Mouse (Mus musculus): ENCODE measurements around the gene Pibf1. TPM values are rescaled to one million over a fixed set of nuclear protein-coding genes. Genes with fewer than 3 reads are reported as not detected.

Pibf1 gene
- total and polyA plus RNA-seq, 2 experiments from 2014 or later = 4.7 to 10.5 TPM

- Histone ChIP-seq H3K4me1 (ENCODE audit: control insufficient read depth, insufficient read depth) (no peaks in the 10 kb centered on the region), H3K4me3 (ENCODE audit: low read depth, low read length) (no peak overlapping the region), H3K4me2 (ENCODE audit: low read depth, low read length) (no peak overlapping the region), H3K9me3 (replicated peaks; ENCODE audit: control insufficient read depth, low read length) (no peaks in the 10 kb centered on the region), H3K27me3 (ENCODE audit: control insufficient read depth, insufficient read depth, low read length) (no peaks in the 10 kb centered on the region), H3K36me3 (replicated peaks; ENCODE audit: control insufficient read depth, insufficient read depth, low read length) (peaks cover 14% of the 10 kb centered on the region; the same call in 1 of the 2 replicates), H3K9ac (replicated peaks; ENCODE audit: low read depth, low read length) (no peak overlapping the region), H3K27ac (ENCODE audit: low read depth) (no peak overlapping the region)
- 84% methylated on average over 4 of the region's 4 CpGs for WGBS
- ATAC-seq (ENCODE audit: insufficient read depth, low read depth) = no peak
- DNase-seq (ENCODE audit: low spot score) = no peak
- TF ChIP-seq EP300 (IDR thresholded peaks at IDR 0.05; ENCODE audit: low read depth) = no peak
- no peak for TF ChIP-seq CTCF (IDR thresholded peaks at IDR 0.05; ENCODE audit: low read depth)
Observed at GRCm38 (mm10) chr14:99126713-99127112, 27.5 kb downstream of the Pibf1 start.

- Histone ChIP-seq H3K9me3 (replicated peaks; ENCODE audit: control insufficient read depth, low read length) (no peaks in the 10 kb centered on the region), H3K4me3 (ENCODE audit: low read depth, low read length) (no peak overlapping the region), H3K27me3 (ENCODE audit: control insufficient read depth, insufficient read depth, low read length) (no peaks in the 10 kb centered on the region), H3K4me1 (ENCODE audit: control insufficient read depth, insufficient read depth) (no peaks in the 10 kb centered on the region), H3K27ac (ENCODE audit: low read depth) (no peak overlapping the region), H3K36me3 (replicated peaks; ENCODE audit: control insufficient read depth, insufficient read depth, low read length) (peaks cover 9% of the 10 kb centered on the region; the same call in 1 of the 2 replicates), H3K4me2 (ENCODE audit: low read depth, low read length) (no peak overlapping the region), H3K9ac (replicated peaks; ENCODE audit: low read depth, low read length) (no peak overlapping the region)
- no peak for ATAC-seq (ENCODE audit: insufficient read depth, low read depth)
- DNase-seq (ENCODE audit: low spot score) = no peak
- 48% methylated on average over 1 of the region's 1 CpGs for WGBS
- TF ChIP-seq EP300 (IDR thresholded peaks at IDR 0.05; ENCODE audit: low read depth) (no peak), CTCF (IDR thresholded peaks at IDR 0.05; ENCODE audit: low read depth) (no peak)
Observed at GRCm38 (mm10) chr14:99127509-99127908, 28.3 kb downstream of the Pibf1 start.

GRCm38 (mm10) chr14:99129050-99129449 is 29.8 kb downstream of the Pibf1 start:
- Histone ChIP-seq H3K27me3 (ENCODE audit: control insufficient read depth, insufficient read depth, low read length) (no peaks in the 10 kb centered on the region), H3K9ac (replicated peaks; ENCODE audit: low read depth, low read length) (no peak overlapping the region), H3K4me2 (ENCODE audit: low read depth, low read length) (no peak overlapping the region), H3K36me3 (replicated peaks; ENCODE audit: control insufficient read depth, insufficient read depth, low read length) (peaks cover 5% of the 10 kb centered on the region; the same call in 1 of the 2 replicates), H3K4me1 (ENCODE audit: control insufficient read depth, insufficient read depth) (no peaks in the 10 kb centered on the region), H3K9me3 (replicated peaks; ENCODE audit: control insufficient read depth, low read length) (no peaks in the 10 kb centered on the region), H3K27ac (ENCODE audit: low read depth) (no peak overlapping the region), H3K4me3 (ENCODE audit: low read depth, low read length) (no peak overlapping the region)
- TF ChIP-seq EP300 (IDR thresholded peaks at IDR 0.05; ENCODE audit: low read depth) = no peak
- TF ChIP-seq CTCF (IDR thresholded peaks at IDR 0.05; ENCODE audit: low read depth) = no peak
- DNase-seq (ENCODE audit: low spot score) (no peak), ATAC-seq (ENCODE audit: insufficient read depth, low read depth) (no peak)
- 87% methylated on average over 2 of the region's 2 CpGs for WGBS

GRCm38 (mm10) chr14:99134048-99134447 is 34.8 kb downstream of the Pibf1 start:
- no peak overlapping the region for H3K4me2 ChIP-seq (ENCODE audit: low read depth, low read length)
- H3K9me3 ChIP-seq (replicated peaks; ENCODE audit: control insufficient read depth, low read length) = no peaks in the 10 kb centered on the region
- no peak overlapping the region for H3K9ac ChIP-seq (replicated peaks; ENCODE audit: low read depth, low read length)
- no peaks in the 10 kb centered on the region for H3K27me3 ChIP-seq (ENCODE audit: control insufficient read depth, insufficient read depth, low read length)
- no peak overlapping the region for H3K27ac ChIP-seq (ENCODE audit: low read depth)
- TF ChIP-seq EP300 (IDR thresholded peaks at IDR 0.05; ENCODE audit: low read depth) (no peak), CTCF (IDR thresholded peaks at IDR 0.05; ENCODE audit: low read depth) (no peak)
- ATAC-seq (ENCODE audit: insufficient read depth, low read depth) (no peak), DNase-seq (ENCODE audit: low spot score) (no peak)
- H3K4me3 ChIP-seq (ENCODE audit: low read depth, low read length) = no peak overlapping the region
- 91% methylated on average over 2 of the region's 2 CpGs for WGBS
- H3K36me3 ChIP-seq (replicated peaks; ENCODE audit: control insufficient read depth, insufficient read depth, low read length) = peaks cover 33% of the 10 kb centered on the region
- H3K4me1 ChIP-seq (ENCODE audit: control insufficient read depth, insufficient read depth) = no peaks in the 10 kb centered on the region

GRCm38 (mm10) chr14:99135761-99136160 is 36.5 kb downstream of the Pibf1 start:
- H3K9ac ChIP-seq (replicated peaks; ENCODE audit: low read depth, low read length) = no peak overlapping the region
- no peak overlapping the region for H3K4me2 ChIP-seq (ENCODE audit: low read depth, low read length)
- ATAC-seq (ENCODE audit: insufficient read depth, low read depth) (no peak), DNase-seq (ENCODE audit: low spot score) (no peak)
- H3K27ac ChIP-seq (ENCODE audit: low read depth) = no peak overlapping the region
- H3K36me3 ChIP-seq (replicated peaks; ENCODE audit: control insufficient read depth, insufficient read depth, low read length) = peaks cover 44% of the 10 kb centered on the region
- no peaks in the 10 kb centered on the region for H3K27me3 ChIP-seq (ENCODE audit: control insufficient read depth, insufficient read depth, low read length)
- H3K9me3 ChIP-seq (replicated peaks; ENCODE audit: control insufficient read depth, low read length) = no peaks in the 10 kb centered on the region
- no peak for TF ChIP-seq EP300 (IDR thresholded peaks at IDR 0.05; ENCODE audit: low read depth)
- TF ChIP-seq CTCF (IDR thresholded peaks at IDR 0.05; ENCODE audit: low read depth) = no peak
- no peaks in the 10 kb centered on the region for H3K4me1 ChIP-seq (ENCODE audit: control insufficient read depth, insufficient read depth)
- 92% methylated on average over 9 of the region's 9 CpGs for WGBS
- no peak overlapping the region for H3K4me3 ChIP-seq (ENCODE audit: low read depth, low read length)

GRCm38 (mm10) chr14:99136297-99136696 is 37.1 kb downstream of the Pibf1 start:
- 91% methylated on average over 16 of the region's 16 CpGs for WGBS
- no peak overlapping the region for H3K4me2 ChIP-seq (ENCODE audit: low read depth, low read length)
- H3K4me3 ChIP-seq (ENCODE audit: low read depth, low read length) = no peak overlapping the region
- peaks cover 42% of the 10 kb centered on the region for H3K36me3 ChIP-seq (replicated peaks; ENCODE audit: control insufficient read depth, insufficient read depth, low read length)
- no peaks in the 10 kb centered on the region for H3K27me3 ChIP-seq (ENCODE audit: control insufficient read depth, insufficient read depth, low read length)
- H3K27ac ChIP-seq (ENCODE audit: low read depth) = no peak overlapping the region
- ATAC-seq (ENCODE audit: insufficient read depth, low read depth) = no peak
- TF ChIP-seq CTCF (IDR thresholded peaks at IDR 0.05; ENCODE audit: low read depth) (no peak), EP300 (IDR thresholded peaks at IDR 0.05; ENCODE audit: low read depth) (no peak)
- no peaks in the 10 kb centered on the region for H3K9me3 ChIP-seq (replicated peaks; ENCODE audit: control insufficient read depth, low read length)
- no peak overlapping the region for H3K9ac ChIP-seq (replicated peaks; ENCODE audit: low read depth, low read length)
- DNase-seq (ENCODE audit: low spot score) = no peak
- H3K4me1 ChIP-seq (ENCODE audit: control insufficient read depth, insufficient read depth) = no peaks in the 10 kb centered on the region

All from heart, postnatal 0 days (tissue).